Mouse (Mus musculus) thymus, postnatal 25 days (tissue): ENCODE data around the gene Cmah.

Experiments used
- DNase-seq: peaks from one replicate; pipeline ENCODE4 v3.0.0; 2022

Cmah gene

GRCm38 (mm10) chr13:24342091-24342490 lies 14.9 kb downstream of the Cmah start:
- DNase-seq, result peak; percentile 29

GRCm38 (mm10) chr13:24353004-24353403 lies 25.8 kb downstream of the Cmah start:
- DNase-seq, result no peak

- no peak for DNase-seq
These were observed 27.5 kb downstream of the Cmah start for GRCm38 (mm10) chr13:24354751-24355150.

GRCm38 (mm10) chr13:24359181-24359580 lies 32.0 kb downstream of the Cmah start:
- DNase-seq, result no peak

GRCm38 (mm10) chr13:24365191-24365590 lies 38.0 kb downstream of the Cmah start:
- no peak for DNase-seq

- peak; percentile 60 for DNase-seq
These were observed 45.8 kb downstream of the Cmah start for GRCm38 (mm10) chr13:24372893-24373599.

GRCm38 (mm10) chr13:24374606-24375005 lies 47.4 kb downstream of the Cmah start:
- DNase-seq, result peak; percentile 80

GRCm38 (mm10) chr13:24375320-24376203 lies 48.4 kb downstream of the Cmah start:
- DNase-seq, result peak; percentile 70

- DNase-seq, result no peak
These were observed 53.5 kb downstream of the Cmah start for GRCm38 (mm10) chr13:24380713-24381112.

- no peak for DNase-seq
These were observed 56.7 kb downstream of the Cmah start for GRCm38 (mm10) chr13:24383885-24384284.

GRCm38 (mm10) chr13:24391892-24392291 lies 64.7 kb downstream of the Cmah start:
- no peak for DNase-seq

- DNase-seq, result peak; percentile 65
These were observed 65.5 kb downstream of the Cmah start for GRCm38 (mm10) chr13:24392655-24393054.

- DNase-seq, result peak; percentile 51
These were observed 65.9 kb downstream of the Cmah start for GRCm38 (mm10) chr13:24393055-24393454.

GRCm38 (mm10) chr13:24395815-24396214 lies 68.6 kb downstream of the Cmah start:
- DNase-seq, result no peak

GRCm38 (mm10) chr13:24397181-24397580 lies 70.0 kb downstream of the Cmah start:
- DNase-seq, result no peak

GRCm38 (mm10) chr13:24398488-24398887 lies 71.3 kb downstream of the Cmah start:
- no peak for DNase-seq

- DNase-seq, result peak; percentile 49
These were observed 74.6 kb downstream of the Cmah start for GRCm38 (mm10) chr13:24401821-24402220.

- DNase-seq, result no peak
These were observed 75.8 kb downstream of the Cmah start for GRCm38 (mm10) chr13:24403054-24403453.

- DNase-seq, result no peak
These were observed 79.6 kb downstream of the Cmah start for GRCm38 (mm10) chr13:24406847-24407246.

GRCm38 (mm10) chr13:24414635-24415206 lies 87.5 kb downstream of the Cmah start:
- no peak for DNase-seq

- DNase-seq, result peak; percentile 72
These were observed 88.5 kb downstream of the Cmah start for GRCm38 (mm10) chr13:24415506-24416206.

- DNase-seq, result peak; percentile 90
These were observed 89.2 kb downstream of the Cmah start for GRCm38 (mm10) chr13:24416409-24416808.

GRCm38 (mm10) chr13:24418024-24418423 lies 90.8 kb downstream of the Cmah start:
- no peak for DNase-seq
